Mouse (Mus musculus): ENCODE data around the gene Ahdc1.

DNA sequence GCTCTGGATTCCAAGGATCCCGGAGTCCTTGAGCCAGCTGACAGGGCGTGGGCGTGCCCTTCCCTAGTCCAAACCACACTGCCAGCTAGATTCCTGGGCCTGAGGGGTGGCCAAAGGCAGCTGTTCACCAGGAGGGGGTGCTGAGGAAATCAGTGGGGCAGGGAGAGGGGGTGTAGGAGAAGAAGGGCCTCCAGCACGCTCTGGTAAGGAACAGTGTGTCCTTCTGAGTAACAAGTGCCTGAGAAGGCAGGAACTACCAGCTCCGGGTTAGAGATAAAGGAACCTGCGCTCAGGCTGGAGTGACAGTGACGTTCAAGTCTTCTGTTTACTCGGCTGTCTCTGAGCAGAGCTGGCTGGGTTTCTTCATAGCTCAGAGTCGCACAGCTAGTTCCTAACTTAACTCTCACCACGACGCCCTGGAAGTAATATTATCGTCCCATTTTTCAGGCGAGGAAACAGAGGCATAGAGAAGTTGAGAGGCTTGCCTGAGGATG lies 96.8 kb downstream of the Ahdc1 start:
- no peak for TF ChIP-seq CTCF (conservative IDR thresholded peaks at IDR 0.05; ENCODE audit: low read length)
- TF ChIP-seq NANOG (IDR thresholded peaks at IDR 0.05; ENCODE audit: borderline replicate concordance, low read length), result no peak

Measured in E14TG2a.4 (cell line).